ENCODE assay signal across 19 mouse cellular contexts in the genomic region with DNA sequence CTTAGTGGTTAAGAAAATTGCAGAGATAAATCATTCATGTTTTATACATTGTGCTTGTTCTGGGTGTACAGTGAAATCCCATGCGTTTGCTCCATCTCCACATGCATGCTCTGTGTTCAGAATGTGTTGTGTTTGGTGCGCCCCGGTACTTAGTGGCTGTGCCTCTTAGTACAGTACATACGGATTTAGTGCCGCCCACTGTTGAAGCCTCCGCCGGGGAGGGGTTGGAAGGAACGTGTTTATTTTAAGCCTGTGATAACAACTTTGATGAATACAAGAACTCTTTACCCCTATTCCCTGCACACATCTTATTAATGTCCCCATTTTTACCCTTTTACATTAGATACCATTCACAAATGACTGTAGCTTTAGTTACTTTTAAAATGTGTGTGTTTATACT. TPM values are rescaled to one million over a fixed set of nuclear protein-coding genes. Genes with fewer than 3 reads are reported as not detected.
DNase-seq lines count a peak whose midpoint lies in the region; ATAC-seq and TF ChIP-seq lines count a peak whose summit lies in the region.
"Had no signal": no experiment of that assay in that cellular context is flagged by ENCODE, and none has a peak within 500 bp of the region (broad histone marks: within the 10 kb centered on the region; RNA-seq: fewer than 3 reads in every experiment).

No protein-coding gene starts in this region.

- H3K27ac ChIP-seq in heart, adult 2 months = no peak overlapping the region
- H3K27ac ChIP-seq in hindbrain, embryonic 14.5 days = no peak overlapping the region
- H3K27ac ChIP-seq: forebrain, embryonic 10.5 days; liver, embryonic 12.5 days; macrophage; stomach, postnatal 0 days had no signal

- TF ChIP-seq EP300 in heart, adult 2 months (IDR thresholded peaks at IDR 0.05; ENCODE audit: insufficient read depth, low read depth, low read length) = no peak

- H3K4me2 ChIP-seq in hindbrain, embryonic 14.5 days (replicated peaks) = no peak overlapping the region
- H3K4me2 ChIP-seq: liver, embryonic 12.5 days had no signal

- no peaks in the 10 kb centered on the region for H3K27me3 ChIP-seq in heart, adult 2 months (ENCODE audit: control insufficient read depth, insufficient read depth, low read length)
- H3K27me3 ChIP-seq in hindbrain, embryonic 14.5 days (ENCODE audit: control insufficient read depth, insufficient read depth, low read length) = no peaks in the 10 kb centered on the region
- H3K27me3 ChIP-seq: liver, embryonic 12.5 days had no signal

- H3K9me3 ChIP-seq in hindbrain, embryonic 14.5 days (ENCODE audit: control insufficient read depth, low read length) = no peaks in the 10 kb centered on the region
- H3K9me3 ChIP-seq: forebrain, embryonic 10.5 days; liver, embryonic 12.5 days had no signal

- ATAC-seq in hindbrain, embryonic 14.5 days (ENCODE audit: low FRiP score) = no peak
- ATAC-seq: hindbrain, embryonic 16.5 days; liver, embryonic 12.5 days had no signal

- intact Hi-C loops in heart, adult 2 months (cut with DNase I) = no loop called here

- H3K9ac ChIP-seq in heart, adult 2 months (ENCODE audit: low read depth, low read length) = no peak overlapping the region
- no peak overlapping the region for H3K9ac ChIP-seq in hindbrain, embryonic 14.5 days
- H3K9ac ChIP-seq: liver, embryonic 12.5 days had no signal

- no peak for TF ChIP-seq POLR2A in heart, adult 2 months (IDR thresholded peaks at IDR 0.05; ENCODE audit: insufficient read depth, low read depth, low read length)

- H3K36me3 ChIP-seq in heart, adult 2 months (ENCODE audit: control insufficient read depth, insufficient read depth, low read length) = no peaks in the 10 kb centered on the region
- H3K36me3 ChIP-seq in hindbrain, embryonic 14.5 days (replicated peaks; ENCODE audit: control insufficient read depth, insufficient read depth) = no peaks in the 10 kb centered on the region
- H3K36me3 ChIP-seq: liver, embryonic 12.5 days had no signal

- H3K79me2 ChIP-seq in heart, adult 2 months (replicated peaks; ENCODE audit: control insufficient read depth, insufficient read depth, low read length) = no peaks in the 10 kb centered on the region

- no peaks in the 10 kb centered on the region for H3K4me1 ChIP-seq in heart, adult 2 months (ENCODE audit: control insufficient read depth, insufficient read depth, low read length)
- H3K4me1 ChIP-seq in hindbrain, embryonic 14.5 days (replicated peaks; ENCODE audit: control insufficient read depth, insufficient read depth, low read length) = no peaks in the 10 kb centered on the region
- H3K4me1 ChIP-seq: forebrain, embryonic 10.5 days; liver, embryonic 12.5 days had no signal

- TF ChIP-seq CTCF in heart, adult 2 months (IDR thresholded peaks at IDR 0.05) = no peak

- no peak overlapping the region for H3K4me3 ChIP-seq in heart, adult 2 months
- no peak overlapping the region for H3K4me3 ChIP-seq in hindbrain, embryonic 14.5 days (replicated peaks; ENCODE audit: low read length)
- H3K4me3 ChIP-seq: forebrain, embryonic 10.5 days; liver, embryonic 12.5 days had no signal

- 40% methylated on average over 8 of the region's 8 CpGs for WGBS in heart, adult 2 months
- WGBS in hindbrain, embryonic 14.5 days = 84% methylated on average over 8 of the region's 8 CpGs

- DNase-seq in heart, adult 11 months = peak; percentile 62
- DNase-seq in heart, adult 2 months = no peak
- DNase-seq in layer of hippocampus, adult 18-20 months (ENCODE audit: low spot score in 2 of 2) = peak; percentile 8 to 59
- no peak for DNase-seq in layer of hippocampus, adult 8-10 months (ENCODE audit: low spot score in 2 of 2)
- peak; percentile 9 for DNase-seq in lung, postnatal 14 days
- no peak for DNase-seq in lung, adult 18-20 months
- DNase-seq in layer of hippocampus, adult 9-11 months = peak; percentile 44
- DNase-seq in hindbrain, embryonic 14.5 days (ENCODE audit: low spot score) = no peak
- DNase-seq: adrenal gland, postnatal 14 days; cerebellum, adult 9-10 months; kidney, adult 11 months; kidney, postnatal 10 days; midbrain, embryonic 14.5 days; thymus, postnatal 25 days had no signal

RNA-seq across cellular contexts. Expression of a gene that starts 39.1 kb away (rescaled TPM):
- total RNA-seq in heart, adult 2 months (2021) = 10 to 100 TPM; 10.6 to 14.4 TPM
- 1.1 and 3.9 TPM in 2 replicates for polyA plus RNA-seq in heart, adult 2 months (2012; rRNA removed)
- total RNA-seq in layer of hippocampus, adult 18-20 months (2021) = 10 to 100 TPM; 22.6 to 26.0 TPM
- 10 to 100 TPM; 20.9 to 24.8 (median 24.1) TPM for total RNA-seq in layer of hippocampus, adult 8-10 months (2022)
- polyA plus RNA-seq in hindbrain, embryonic 14.5 days (2014; fragmentation: Nextera tagmentation; extraction: Ambion mirVana) = 9.6 and 11.4 TPM in 2 replicates

Comparison
In these comparisons a context has a peak if more than half of its experiments do, and no peak if none do; other contexts are left out.
1. DNase-seq: peak in heart, adult 11 months (single experiment), layer of hippocampus, adult 18-20 months (2 of 2), lung, postnatal 14 days (single experiment) and layer of hippocampus, adult 9-11 months (single experiment); none in heart, adult 2 months (0 of 2), layer of hippocampus, adult 8-10 months (0 of 2), lung, adult 18-20 months (0 of 2) and hindbrain, embryonic 14.5 days (single experiment).